Mouse (Mus musculus): ENCODE measurements around the gene 2610021A01Rik. TPM values are rescaled to one million over a fixed set of nuclear protein-coding genes. Genes with fewer than 3 reads are reported as not detected.
"Not testable (repeated sequence)": the region's sequence is repeated elsewhere in the genome, so short reads cannot be mapped to it uniquely, and the experiment has no call there.

The 2610021A01Rik gene
- polyA plus RNA-seq, 1 experiment from 2014 or later: 15.5 TPM

- Histone ChIP-seq H3K36me3 (peaks cover 27% of the 10 kb centered on the region), H3K4me3 (peak overlapping the region; percentile 62), H3K4me1 (no peaks in the 10 kb centered on the region), H3K27ac (peak overlapping the region; percentile 94), H3K9me3 (0 out of 2 replicates have a peak, but pooled peaks cover 5% of the 10 kb centered on the region), H3K27me3 (no peaks in the 10 kb centered on the region), H3K4me2 (replicated peaks) (peak overlapping the region; percentile 70), H3K9ac (peak overlapping the region; percentile 56)
- peak; percentile 99 for ATAC-seq (ENCODE audit: insufficient number of reproducible peaks, insufficient read depth, low FRiP score, low TSS enrichment)
- 1% methylated on average over 24 of the region's 26 CpGs for WGBS
These were observed 34.4 kb downstream of the 2610021A01Rik start for GRCm38 (mm10) chr7:41633221-41633984.

- H3K9ac ChIP-seq; H3K36me3 ChIP-seq; H3K27me3 ChIP-seq; H3K27ac ChIP-seq; H3K9me3 ChIP-seq; ATAC-seq (ENCODE audit: insufficient number of reproducible peaks, insufficient read depth, low FRiP score, low TSS enrichment); H3K4me1 ChIP-seq; H3K4me3 ChIP-seq; H3K4me2 ChIP-seq (replicated peaks): not testable (repeated sequence)
- 60% methylated on average over 1 of the region's 1 CpGs for WGBS
These were observed 75.3 kb downstream of the 2610021A01Rik start for GRCm38 (mm10) chr7:41674326-41674725.

Other genes starting within 250 kb of the 2610021A01Rik start
- gene AI987944, start 205.9 kb upstream of the 2610021A01Rik start, polyA plus RNA-seq (2016; fragmentation: Nextera tagmentation; extraction: Ambion mirVana): 10.0 TPM in 2 replicates
- 0.24 and 0.39 TPM in 2 replicates for gene Vmn2r57, start 150.5 kb upstream of the 2610021A01Rik start, polyA plus RNA-seq (2016; fragmentation: Nextera tagmentation; extraction: Ambion mirVana)
- gene Gm20449, start 99.8 kb upstream of the 2610021A01Rik start, polyA plus RNA-seq (2016; fragmentation: Nextera tagmentation; extraction: Ambion mirVana): 0.14 and 0.26 TPM in 2 replicates
- 12.4 and 15.1 TPM in 2 replicates for gene AW146154, start 99.3 kb upstream of the 2610021A01Rik start, polyA plus RNA-seq (2016; fragmentation: Nextera tagmentation; extraction: Ambion mirVana)
- not detected in 2 replicates for gene Gm6871, start 25.6 kb upstream of the 2610021A01Rik start, polyA plus RNA-seq (2016; fragmentation: Nextera tagmentation; extraction: Ambion mirVana)
- 14.1 and 15.4 TPM in 2 replicates for gene Zfp788, start 34.0 kb downstream of the 2610021A01Rik start, polyA plus RNA-seq (2016; fragmentation: Nextera tagmentation; extraction: Ambion mirVana)